Mouse (Mus musculus): Measurements from ENCODE around the gene Cmtm4.

DNA sequence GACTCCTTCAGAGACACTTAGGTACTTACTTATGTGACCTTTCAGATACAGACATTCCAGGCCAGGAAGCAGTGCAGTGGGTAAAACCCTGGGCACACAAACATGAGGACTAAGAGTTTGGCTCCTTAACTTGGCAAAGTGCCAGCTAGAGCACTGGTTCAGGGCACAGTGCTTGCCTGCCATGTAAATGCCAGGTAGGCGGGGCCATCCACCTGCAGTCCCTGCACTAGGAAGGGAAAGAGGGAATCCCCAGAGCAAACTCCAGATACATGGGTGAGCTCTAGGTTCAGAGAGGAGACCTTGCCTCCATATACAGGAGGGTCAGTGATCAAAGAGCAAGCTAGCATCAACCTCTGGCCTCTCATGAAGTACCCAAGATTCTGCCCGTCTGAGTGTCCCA lies 7.6 kb downstream of the Cmtm4 start:
- TF ChIP-seq CTCF (IDR thresholded peaks at IDR 0.05; ENCODE audit: low read depth, low read length) (no peak), TAL1 (conservative IDR thresholded peaks at IDR 0.05; ENCODE audit: low read depth, low read length) (no peak), GATA1 (IDR thresholded peaks at IDR 0.05; ENCODE audit: borderline replicate concordance, low read length) (no peak)

All from G1E (cell line).